Mouse (Mus musculus): ENCODE data around the gene Hfe2.
"Not testable (repeated sequence)": the region's sequence is repeated elsewhere in the genome, so short reads cannot be mapped to it uniquely, and the experiment has no call there.

Hfe2 gene

DNA sequence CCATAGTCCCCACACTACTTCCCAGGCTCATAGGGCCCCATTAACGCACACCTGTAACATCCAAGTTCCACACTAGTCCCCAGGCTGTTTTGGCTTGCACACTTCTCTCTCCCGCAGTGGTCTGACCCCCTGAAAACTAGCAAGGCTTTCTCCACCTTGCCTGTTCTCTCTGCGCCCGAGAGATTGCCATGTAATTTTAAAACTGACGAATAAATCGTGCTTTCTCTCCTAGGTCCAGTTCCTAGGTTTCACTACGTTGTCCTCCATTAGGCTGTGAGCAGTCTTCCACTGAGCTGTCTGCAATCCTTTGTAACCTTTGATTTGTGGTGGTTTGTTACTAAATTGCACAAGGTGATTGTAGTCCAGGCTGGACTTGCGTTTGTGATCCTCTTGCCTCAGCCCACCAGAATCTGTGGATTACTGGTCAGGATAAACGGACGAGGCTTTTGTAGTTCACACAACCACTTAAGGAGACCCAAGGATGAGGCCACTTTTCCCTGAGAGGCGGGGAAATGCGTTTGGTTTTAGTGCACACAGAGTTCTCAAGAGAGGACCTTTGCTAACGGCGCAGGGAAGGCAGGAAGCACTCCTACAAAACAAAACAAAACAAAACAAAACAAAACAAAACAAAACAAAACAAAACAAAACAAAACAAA, 28.2 kb upstream of the Hfe2 start:
- not testable (repeated sequence) for DNase-seq

DNA sequence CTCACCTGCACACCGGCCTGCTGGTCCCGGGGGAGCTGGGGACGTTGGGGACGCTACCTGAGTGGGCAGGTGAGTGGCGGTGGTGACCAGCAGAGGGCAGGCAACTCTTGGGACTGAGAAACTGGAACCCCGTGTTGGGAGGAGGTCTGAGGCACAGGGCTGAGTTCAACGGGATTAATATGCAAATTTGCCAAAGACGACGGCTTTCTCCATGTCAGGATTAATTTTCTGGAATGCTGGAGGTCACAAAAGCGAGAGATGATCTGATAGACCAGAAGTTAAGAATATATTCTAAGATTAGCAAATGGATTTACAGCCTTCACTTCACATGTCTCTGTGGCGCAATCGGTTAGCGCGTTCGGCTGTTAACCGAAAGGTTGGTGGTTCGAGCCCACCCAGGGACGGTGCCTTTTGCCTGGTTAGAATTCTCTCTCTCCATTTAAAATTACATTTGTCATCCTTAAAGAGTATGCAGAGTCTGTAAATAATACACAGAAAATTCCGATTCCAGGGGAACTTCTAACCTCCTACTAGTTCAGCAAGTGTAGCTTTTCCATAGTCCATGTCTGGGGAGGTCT, 27.4 kb upstream of the Hfe2 start:
- DNase-seq = peak; percentile 82

DNA sequence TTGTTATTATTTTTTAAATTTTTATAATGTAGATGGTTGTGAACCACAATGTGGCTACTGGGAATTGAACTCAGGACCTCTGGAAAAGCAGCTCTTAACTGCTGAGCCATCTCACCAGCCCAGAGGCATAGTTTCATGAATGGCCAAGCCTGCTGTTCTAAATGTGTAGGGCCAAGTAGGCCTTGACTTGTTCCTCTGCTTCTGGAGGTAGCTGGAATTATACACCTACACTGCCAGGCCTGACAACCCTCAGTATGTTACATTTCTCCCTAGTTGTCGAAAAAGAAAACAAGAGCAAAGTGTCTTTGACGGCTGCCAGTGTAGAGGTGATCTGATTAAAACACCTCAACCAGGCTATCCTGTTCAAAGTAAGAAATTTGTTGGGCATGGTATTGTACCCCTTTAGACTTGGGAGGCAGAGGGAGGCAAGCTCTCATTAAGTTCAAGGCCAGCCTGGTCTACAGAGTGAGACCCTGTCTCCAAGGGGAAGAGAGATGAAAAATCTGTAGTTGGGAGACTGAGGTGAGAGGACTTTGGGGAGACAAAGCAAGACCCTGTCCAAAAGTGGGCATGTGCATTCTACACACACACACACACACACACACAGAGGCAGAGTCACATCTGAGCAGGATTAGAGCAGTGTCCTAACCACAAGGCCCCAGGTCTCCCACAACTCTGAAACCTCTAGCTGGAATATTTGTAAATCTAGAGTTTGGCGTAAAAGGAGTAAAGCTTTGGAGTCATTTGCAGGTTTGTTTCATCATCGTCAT, 26.3 kb upstream of the Hfe2 start:
- no peak for DNase-seq

DNA sequence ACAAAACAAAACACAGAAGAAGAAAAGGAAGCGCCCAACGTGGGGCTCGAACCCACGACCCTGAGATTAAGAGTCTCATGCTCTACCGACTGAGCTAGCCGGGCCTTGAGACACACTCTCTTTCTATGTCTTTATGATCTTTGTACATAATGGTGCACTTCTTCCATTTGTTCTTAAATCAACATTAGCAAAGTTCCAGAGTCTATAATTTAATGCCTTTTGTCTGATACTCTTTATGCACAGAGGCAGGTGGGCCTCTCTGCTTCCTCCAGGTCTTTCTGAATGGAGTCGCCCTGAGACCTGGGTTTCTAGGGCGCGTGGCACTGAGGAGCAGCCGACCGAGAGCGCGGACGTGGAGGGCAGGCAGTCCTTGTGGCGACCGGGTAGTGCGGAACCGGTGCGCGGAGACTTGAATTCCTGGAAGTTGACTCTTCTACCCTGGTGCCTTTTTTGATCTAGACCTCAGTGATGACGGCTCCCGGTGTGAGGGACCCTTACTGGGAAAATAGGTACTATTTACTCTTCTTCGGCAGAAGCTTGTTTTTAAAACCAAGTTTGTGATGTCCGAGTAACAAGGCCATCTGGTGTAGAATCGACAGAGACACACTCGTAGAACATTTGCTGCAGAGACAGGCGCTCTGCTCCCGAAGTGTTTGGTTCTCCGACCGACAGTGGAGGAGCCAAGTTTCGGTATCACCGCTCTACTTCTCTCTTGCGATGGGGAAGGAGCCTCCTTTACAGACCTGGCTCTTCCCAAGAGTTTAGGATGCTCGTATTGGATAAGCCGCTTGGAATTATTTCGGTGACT, 25.3 kb upstream of the Hfe2 start:
- peak; percentile 76 for DNase-seq

DNA sequence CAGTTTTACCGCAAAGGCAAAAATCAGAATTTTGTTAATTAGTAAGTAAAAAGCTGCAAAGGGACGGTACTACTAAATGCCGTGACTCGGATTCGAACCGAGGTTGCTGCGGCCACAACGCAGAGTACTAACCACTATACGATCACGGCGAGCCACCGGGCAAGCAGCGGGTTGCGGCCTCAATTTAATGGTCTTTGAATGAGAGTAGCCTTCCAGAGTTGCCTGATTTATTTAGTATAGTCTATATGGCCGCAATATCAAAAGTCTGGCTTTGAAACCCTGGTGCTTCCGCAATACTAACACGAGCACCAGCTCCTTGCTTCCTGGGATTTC, 24.7 kb upstream of the Hfe2 start:
- peak; percentile 92 for DNase-seq

DNA sequence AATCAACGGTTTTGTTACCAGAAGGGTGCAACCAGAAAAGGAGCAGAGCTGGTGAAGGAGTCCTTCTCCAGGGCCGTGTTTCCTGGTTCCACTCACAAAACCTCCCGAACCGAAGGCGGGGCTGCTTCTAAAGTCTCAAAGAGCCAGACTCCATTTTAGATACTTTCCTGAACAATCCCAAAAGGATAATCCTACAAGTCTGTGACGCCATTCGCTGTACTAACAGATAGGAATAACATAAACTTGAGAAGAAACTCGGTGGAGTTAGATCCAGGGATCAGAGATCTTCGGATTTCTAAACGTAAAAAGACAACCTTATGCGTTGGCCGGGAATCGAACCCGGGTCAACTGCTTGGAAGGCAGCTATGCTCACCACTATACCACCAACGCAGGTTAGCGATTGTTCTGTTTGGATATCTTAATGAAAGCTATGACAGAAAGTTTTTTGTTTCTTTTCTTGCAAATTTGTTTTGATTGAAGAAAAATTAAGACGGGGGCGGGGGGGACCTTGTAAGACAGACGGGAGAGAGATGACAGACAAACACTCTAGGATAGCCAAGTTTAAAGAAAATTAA, 24.2 kb upstream of the Hfe2 start:
- DNase-seq = peak; percentile 90

DNA sequence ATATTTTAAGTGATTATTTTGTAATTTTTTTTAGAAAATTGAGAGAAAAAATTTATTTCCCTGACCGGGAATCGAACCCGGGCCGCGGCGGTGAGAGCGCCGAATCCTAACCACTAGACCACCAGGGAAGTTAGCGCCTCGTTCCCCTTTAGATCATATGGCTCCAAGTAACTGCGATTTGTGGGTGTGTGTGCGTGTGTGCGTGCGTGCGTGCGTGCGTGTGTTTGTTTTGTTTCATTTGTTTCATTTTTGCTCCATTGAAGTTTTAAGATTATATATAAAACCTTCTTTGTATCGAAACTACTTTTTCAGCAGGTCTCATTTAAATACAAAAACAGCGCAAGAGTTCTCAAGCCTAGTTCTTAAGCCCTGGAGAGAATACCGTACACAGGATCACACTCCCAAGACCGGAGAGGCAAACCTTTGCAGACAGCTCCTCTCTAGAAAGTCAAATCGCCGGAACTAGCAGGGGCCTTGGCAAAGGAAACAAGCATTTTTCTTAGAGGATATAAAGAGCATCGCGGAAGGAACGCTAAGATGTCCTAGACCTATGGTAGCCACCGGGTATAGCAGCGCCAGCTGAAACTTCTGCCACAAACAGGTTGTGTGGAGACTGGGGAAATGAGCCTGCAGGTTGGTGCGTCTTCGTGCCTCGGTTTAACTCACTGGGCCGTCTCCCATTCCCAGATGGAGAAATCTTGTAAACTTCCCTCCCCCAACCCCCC, 23.4 kb upstream of the Hfe2 start:
- DNase-seq = peak; percentile 89

DNA sequence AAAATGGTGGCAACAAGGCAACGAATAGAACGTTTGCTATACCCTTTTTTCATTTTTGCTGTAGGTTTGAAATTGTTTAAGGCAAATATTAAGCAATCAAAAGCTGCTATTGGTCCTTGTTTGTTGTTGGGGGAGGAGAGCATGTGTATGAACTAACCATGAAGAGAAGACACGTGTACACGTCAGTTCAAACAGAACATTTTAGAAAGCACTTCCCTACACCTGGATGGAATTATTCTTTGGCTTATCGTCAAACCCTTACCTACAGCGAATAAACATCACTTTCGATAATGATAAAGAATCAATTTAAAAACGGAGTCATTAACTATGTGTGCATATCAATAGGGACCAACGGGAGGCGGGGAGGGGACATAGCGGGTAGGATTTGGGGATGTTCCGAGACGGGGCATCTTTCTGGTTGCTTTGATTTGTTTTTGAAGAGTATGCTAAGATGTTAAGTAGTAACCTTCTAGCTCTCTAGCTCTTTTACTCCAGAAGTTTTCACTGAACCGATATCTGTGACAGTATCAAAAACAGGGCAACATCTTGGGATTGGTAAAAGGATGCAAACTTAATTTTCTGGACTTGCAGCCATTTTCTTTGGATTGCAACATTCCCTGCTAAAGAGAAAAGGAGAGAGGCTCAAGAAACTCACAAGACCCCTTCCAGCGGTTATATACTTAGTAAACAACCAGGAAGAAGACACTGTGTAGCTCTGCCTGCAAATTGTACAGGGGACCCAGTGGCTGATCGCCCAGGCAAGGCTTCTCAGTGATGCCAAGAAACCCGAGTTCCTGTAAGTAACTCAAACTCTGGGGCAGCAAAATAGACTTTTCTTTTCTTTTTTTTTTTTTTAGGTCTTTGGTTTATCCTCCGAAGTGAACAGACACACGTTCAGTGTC, 22.5 kb upstream of the Hfe2 start:
- no peak for DNase-seq

DNA sequence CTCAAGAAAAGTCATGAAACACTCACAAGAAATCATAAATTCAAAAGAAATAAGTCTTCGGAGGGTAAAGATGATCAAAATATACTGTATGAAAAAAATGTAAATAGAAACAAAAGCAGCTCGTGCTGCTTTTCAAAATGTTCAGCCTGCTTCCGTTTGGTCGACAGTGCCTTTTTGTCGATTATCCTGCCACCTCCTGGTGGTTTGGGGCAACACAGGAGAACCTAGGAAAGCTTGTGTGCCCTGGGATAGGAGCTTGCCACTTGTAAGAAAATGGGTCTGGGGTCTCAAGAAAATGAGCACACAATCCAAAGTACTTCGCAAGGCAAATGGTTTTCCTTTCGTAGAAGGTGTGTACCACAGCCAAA, 21.9 kb upstream of the Hfe2 start:
- DNase-seq = peak; percentile 74

DNA sequence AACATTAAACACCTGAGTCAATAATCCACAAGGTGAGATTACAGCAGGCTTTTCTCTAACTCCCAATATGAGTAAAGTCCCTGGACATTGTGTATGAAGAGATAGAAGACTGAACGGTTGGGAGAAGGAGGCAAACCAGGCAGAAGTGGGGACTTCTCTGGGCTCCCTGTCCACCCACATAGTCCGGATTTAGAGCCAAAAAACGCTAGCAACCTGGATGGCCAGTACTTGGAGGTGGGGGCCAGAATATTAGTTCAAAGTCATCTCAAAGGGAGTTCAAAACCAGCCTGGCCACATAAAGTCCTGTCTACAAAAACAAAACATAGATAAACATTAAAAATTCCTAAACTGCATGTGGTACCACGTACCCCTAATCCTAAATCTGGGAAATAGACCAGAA, 21.0 kb upstream of the Hfe2 start:
- no peak for DNase-seq

DNA sequence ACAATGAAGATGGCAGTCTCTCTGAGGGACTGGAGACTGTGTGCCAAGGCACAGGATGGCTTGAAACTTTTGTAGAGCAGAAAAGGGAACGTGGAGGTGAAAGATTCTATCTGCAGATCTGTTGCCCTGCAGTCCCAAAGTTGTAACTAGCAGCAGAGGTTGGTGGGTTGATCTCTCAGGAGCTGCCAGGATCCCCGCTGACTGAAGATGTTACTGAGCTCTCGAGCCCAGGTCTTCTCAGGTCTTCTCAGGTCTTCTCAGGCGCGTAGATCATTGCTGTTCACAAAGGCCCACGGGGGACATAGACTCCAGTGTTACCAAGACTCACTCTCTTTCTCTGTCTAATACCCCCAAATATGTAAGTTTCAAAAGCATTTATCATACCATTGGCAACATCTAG, 20.0 kb upstream of the Hfe2 start:
- no peak for DNase-seq

DNA sequence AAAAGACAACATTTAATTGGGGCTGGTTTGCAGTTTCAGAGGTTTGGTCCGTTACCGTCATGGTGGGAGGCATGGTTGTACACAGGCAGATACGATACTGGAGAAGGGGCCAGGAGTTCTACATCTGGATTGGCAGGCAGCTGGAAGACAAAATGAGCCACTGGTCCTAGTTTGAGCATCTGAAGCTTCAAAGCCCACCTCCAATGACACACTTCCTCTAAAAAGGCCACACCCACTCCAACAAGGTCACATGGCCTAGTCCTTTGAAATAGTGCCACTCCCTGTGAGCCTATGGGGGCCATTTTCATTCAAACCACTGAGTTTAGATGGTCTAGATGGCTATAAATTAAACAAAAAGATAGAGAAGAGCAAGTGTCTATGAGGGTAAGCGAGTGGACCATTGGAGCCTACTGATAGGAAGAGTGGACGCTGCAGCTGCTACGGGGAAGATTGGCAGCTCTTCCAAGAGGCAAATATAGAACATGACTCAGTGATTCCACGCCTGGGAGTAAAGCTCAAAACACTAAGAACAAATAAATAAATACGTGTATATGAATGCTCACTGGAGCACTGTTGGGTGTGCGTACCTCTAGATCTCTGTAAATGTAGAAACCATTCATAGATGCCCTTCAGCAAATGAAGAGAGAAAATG, 18.4 kb upstream of the Hfe2 start:
- no peak for DNase-seq

DNA sequence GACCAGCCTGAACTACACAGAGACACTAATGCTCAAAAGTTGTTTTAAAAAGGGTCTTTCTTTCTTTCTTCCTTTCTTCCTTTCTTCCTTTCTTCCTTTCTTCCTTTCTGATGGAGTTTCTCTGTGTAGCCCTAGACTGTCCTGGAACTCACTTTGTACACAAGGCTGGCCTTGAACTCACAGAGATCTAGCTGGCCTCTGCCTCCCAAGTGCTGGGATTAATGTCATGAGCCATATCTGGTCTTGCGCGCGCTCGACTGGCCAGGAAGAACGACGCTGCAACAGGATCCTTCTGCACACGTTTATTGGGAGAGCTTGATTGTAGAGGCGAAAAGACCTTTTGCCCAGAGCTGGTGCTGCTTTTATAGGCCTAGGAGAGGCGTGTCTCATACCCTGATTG, 17.0 kb upstream of the Hfe2 start:
- not testable (repeated sequence) for DNase-seq

DNA sequence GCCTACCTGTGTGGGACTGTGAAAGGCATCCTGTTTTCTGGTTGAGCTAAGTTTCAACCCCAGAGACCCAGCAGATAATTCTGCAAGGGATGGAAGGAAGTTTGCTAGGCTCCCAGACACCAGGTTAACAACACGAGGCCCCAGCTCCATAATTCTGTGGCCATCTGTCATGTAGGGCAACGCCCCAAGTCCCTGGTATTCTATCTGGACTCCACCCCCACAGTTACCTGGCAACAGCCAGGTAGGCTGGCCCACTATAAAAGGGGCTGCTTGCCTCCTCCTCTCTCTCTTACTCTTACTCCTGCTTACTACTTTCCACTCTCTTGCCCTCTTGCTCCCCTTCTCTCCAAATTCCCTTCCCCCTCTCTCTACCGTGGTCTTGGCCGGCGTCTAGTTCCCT, 4.8 kb upstream of the Hfe2 start:
- no peak for DNase-seq

DNA sequence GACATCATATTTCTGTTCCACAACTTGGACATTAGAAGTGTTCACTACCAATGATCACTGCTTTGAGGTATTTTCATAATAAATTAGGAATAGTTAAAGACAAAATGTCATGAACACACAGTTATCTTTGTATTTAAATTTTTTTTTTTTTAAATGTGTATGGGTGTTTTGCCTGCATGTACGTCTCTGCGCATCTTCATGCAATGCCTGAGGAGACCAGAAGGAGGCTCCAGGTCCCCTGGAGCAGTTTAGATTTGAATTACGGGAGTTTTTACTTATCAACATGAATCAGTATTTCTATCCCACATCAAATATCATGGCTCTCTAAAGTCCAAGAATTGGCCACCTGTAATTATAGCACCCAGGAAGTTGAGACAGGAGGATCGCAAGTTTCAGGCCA, 2.8 kb upstream of the Hfe2 start:
- no peak for DNase-seq

DNA sequence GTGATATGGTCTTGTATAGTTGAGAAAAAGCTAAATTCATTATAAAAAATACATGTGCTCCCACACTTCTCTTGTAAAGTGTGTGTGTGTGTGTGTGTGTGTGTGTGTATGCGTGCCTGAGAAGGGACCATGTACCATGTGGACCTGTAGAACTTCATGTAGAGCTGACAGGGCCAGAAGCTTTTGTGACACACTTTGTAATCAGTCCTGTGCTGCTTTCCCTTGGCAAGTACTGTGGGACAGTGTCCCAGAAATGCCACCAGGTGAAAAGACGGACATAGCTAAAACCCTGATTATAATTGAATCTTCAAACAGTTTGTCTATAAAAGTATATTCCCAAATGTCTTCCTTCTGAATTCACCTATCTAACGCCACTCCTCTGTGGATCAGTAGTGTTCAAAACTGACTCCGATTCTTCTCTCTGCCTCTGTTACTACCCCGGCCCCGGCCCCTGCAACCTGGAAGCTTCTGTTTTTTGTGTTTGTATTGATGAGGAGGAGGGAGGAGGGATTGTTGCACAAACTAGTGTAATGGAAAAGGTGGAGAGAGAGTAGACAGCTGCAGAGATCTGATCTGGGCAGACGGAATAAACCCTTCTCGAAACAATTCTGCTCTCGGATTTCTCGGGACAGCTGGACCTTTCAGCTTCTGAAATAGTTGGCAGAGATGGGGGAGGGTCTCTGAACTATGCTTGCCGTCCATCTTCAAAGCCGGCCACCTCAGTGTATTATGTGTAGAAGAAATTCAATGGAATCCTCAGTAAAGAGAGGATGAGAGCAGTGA, 753 bp upstream of the Hfe2 start:
- DNase-seq = no peak

DNA sequence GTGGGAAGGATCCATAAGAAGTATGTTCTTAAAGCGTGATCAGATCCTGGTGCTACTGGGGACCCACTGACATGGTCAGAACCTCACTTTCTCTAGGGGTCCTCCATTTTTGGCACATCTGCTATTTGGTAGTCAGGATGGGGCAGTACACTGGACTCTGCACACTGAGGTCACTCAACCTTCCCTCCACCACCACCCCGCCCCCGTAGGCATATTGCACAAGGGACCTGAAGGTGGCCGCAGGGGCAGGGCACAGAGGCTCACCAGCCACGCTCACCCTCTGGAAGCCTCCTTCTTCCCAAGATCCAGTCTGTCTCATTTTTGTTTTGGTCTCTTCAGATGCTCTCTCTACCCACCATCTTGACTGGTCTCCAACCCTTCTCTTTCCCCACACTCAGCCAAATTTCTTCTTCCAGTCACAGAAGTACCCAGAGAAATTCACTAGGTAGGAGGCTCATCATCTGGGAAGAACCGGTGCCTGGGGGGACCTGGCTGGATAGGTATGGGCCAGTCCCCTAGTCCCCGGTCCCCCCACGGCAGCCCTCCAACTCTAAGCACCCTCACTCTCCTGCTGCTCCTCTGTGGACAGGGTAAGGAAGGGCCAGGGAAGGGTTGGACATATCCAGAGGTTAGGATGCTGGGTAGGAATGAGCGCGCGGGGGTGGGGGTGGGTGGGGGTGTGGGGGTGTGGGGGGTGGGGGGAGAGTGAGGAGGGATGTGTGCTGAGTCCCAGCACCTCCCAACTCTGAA, 1.2 kb downstream of the Hfe2 start:
- DNase-seq = no peak

DNA sequence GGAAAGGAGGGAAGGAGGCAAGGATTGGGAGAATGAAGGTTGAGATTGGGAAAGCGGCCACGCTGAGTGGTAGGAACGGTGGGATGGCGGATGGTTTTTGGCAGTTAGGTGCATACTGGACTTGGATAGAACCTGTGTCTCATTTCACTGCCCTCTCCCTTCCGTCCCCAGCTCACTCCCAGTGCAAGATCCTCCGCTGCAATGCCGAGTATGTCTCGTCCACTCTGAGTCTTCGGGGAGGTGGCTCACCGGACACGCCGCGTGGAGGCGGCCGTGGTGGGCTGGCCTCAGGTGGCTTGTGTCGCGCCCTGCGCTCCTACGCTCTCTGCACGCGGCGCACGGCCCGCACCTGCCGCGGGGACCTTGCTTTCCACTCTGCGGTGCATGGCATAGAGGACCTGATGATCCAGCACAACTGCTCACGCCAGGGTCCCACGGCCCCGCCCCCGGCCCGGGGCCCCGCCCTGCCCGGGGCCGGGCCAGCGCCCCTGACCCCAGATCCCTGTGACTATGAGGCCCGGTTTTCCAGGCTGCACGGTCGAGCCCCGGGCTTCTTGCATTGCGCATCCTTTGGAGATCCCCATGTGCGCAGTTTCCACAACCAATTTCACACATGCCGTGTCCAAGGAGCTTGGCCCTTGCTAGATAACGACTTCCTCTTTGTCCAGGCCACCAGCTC, 2.0 kb downstream of the Hfe2 start:
- no peak for DNase-seq

DNA sequence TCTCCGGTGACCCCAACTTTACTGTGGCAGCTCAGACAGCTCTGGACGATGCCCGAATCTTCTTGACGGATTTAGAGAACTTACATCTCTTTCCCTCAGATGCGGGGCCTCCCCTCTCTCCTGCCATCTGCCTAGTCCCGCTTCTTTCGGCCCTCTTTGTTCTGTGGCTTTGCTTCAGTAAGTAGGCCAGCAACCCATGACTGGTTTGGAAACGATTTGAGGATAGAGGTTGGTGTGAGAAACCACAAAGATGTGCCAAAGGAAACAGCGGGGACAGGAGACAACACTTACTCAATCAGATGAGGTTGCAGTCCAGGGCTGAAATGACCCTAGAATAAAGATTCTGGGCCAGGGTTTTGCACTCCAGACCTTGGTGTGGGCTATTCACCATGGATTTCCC, 3.5 kb downstream of the Hfe2 start:
- no peak for DNase-seq
